Mouse (Mus musculus) liver, embryonic 13.5 days (tissue): Measurements from ENCODE around the gene Cbx5. TPM values are rescaled to one million over a fixed set of nuclear protein-coding genes. Genes with fewer than 3 reads are reported as not detected.

ENCODE experiments used
- ATAC-seq: fragments of 200-750 bp; cut with Nextera tagmentation; 2 replicates; pipeline ENCODE4 v1.8.0; 2017; ENCODE audit warnings: low read depth, mild to moderate bottlenecking, moderate number of reproducible peaks, moderate library complexity
- DNase-seq: peaks from one replicate; pipeline ENCODE4 v3.0.0; 2022
- H3K27ac ChIP-seq: fragments of 300-500 bp; sonication (generic); 2 replicates; pipeline ENCODE4 v1.5.1; 2015; ENCODE audit warnings: moderate library complexity, mild to moderate bottlenecking, inconsistent platforms
- H3K27me3 ChIP-seq: fragments of 300-500 bp; sonication (generic); 2 replicates; pipeline ENCODE4 v1.6.1; 2015; ENCODE audit warnings: mild to moderate bottlenecking, inconsistent platforms
- H3K36me3 ChIP-seq: fragments of 300-500 bp; sonication (generic); 2 replicates; pipeline ENCODE4 v1.6.1; 2015; ENCODE audit warnings: mild to moderate bottlenecking, inconsistent platforms
- H3K4me1 ChIP-seq: fragments of 300-500 bp; sonication (generic); replicated peaks from 2 replicates; pipeline ENCODE4 v1.6.1; 2015; ENCODE audit warnings: inconsistent platforms
- H3K4me2 ChIP-seq: fragments of 300-500 bp; sonication (generic); 2 replicates; pipeline ENCODE4 v1.6.1; 2015; ENCODE audit warnings: inconsistent platforms, mild to moderate bottlenecking, moderate library complexity
- H3K4me3 ChIP-seq: fragments of 300-500 bp; sonication (generic); replicated peaks from 2 replicates; pipeline ENCODE4 v1.5.1; 2015; ENCODE audit warnings: mild to moderate bottlenecking, inconsistent platforms
- H3K9ac ChIP-seq: fragments of 300-500 bp; sonication (generic); 2 replicates; pipeline ENCODE4 v1.6.1; 2015; ENCODE audit warnings: mild to moderate bottlenecking, inconsistent platforms
- H3K9me3 ChIP-seq: fragments of 300-500 bp; sonication (generic); replicated peaks from 2 replicates; pipeline ENCODE4 v1.6.1; 2016; ENCODE audit warnings: inconsistent platforms
- WGBS: fragments of 180-500 bp; shearing (Covaris S2); methylation state at CpG from one replicate; pipeline ENCODE4 v1.1.7; 2015; ENCODE audit not compliant: insufficient replicate concordance; 5-methylcytosine and 5-hydroxymethylcytosine counted together
- polyA plus RNA-seq: library from polyadenylated mRNA; unstranded; fragments of >200 nt; fragmentation: Nextera tagmentation; extraction: Ambion mirVana; gene quantifications from 2 replicates; pipeline ENCODE4 v1.2.1, GENCODE M21; 2015

Gene Cbx5
- polyA plus RNA-seq, 1 experiment from 2014 or later, result 61.1 TPM

- DNase-seq (no peak), ATAC-seq (no peak)
- Histone ChIP-seq H3K36me3 (peaks cover 94% of the 10 kb centered on the region), H3K4me1 (no peaks in the 10 kb centered on the region; the same call in 1 of the 2 replicates), H3K27ac (no peak overlapping the region), H3K4me2 (no peak overlapping the region), H3K9me3 (no peaks in the 10 kb centered on the region), H3K4me3 (no peak overlapping the region), H3K27me3 (no peaks in the 10 kb centered on the region), H3K9ac (no peak overlapping the region)
- WGBS, result 76% methylated on average over 2 of the region's 2 CpGs
Measured at GRCm38 (mm10) chr15:103205156-103205555, 34.5 kb downstream of the Cbx5 start.

- DNase-seq (no peak), ATAC-seq (no peak)
- H3K27me3 ChIP-seq, result no peaks in the 10 kb centered on the region
- no peak overlapping the region for H3K4me3 ChIP-seq
- peaks cover 95% of the 10 kb centered on the region for H3K36me3 ChIP-seq
- H3K4me2 ChIP-seq, result no peak overlapping the region
- H3K27ac ChIP-seq, result no peak overlapping the region
- H3K9ac ChIP-seq, result no peak overlapping the region
- 71% methylated on average over 6 of the region's 6 CpGs for WGBS
- no peaks in the 10 kb centered on the region for H3K9me3 ChIP-seq
- no peaks in the 10 kb centered on the region; the same call in 1 of the 2 replicates for H3K4me1 ChIP-seq
Measured at GRCm38 (mm10) chr15:103202088-103202793, 37.4 kb downstream of the Cbx5 start.

GRCm38 (mm10) chr15:103197785-103198184, 41.8 kb downstream of the Cbx5 start:
- no peaks in the 10 kb centered on the region for H3K4me1 ChIP-seq
- H3K27me3 ChIP-seq, result no peaks in the 10 kb centered on the region
- no peak overlapping the region for H3K4me3 ChIP-seq
- 89% methylated on average over 4 of the region's 4 CpGs for whole genome bisulfite sequencing
- H3K27ac ChIP-seq, result no peak overlapping the region
- no peak overlapping the region for H3K4me2 ChIP-seq
- peaks cover 95% of the 10 kb centered on the region for H3K36me3 ChIP-seq
- ATAC-seq (no peak), DNase-seq (no peak)
- no peaks in the 10 kb centered on the region for H3K9me3 ChIP-seq
- H3K9ac ChIP-seq, result no peak overlapping the region

- no peak overlapping the region for H3K27ac ChIP-seq
- no peaks in the 10 kb centered on the region for H3K4me1 ChIP-seq
- H3K36me3 ChIP-seq, result peaks cover 95% of the 10 kb centered on the region
- 60% methylated on average over 1 of the region's 1 CpGs for WGBS
- H3K27me3 ChIP-seq, result no peaks in the 10 kb centered on the region
- no peak overlapping the region for H3K4me2 ChIP-seq
- H3K9me3 ChIP-seq, result no peaks in the 10 kb centered on the region
- ATAC-seq, result no peak
- DNase-seq, result no peak
- H3K4me3 ChIP-seq, result no peak overlapping the region
- no peak overlapping the region for H3K9ac ChIP-seq
Measured at GRCm38 (mm10) chr15:103196835-103197234, 42.8 kb downstream of the Cbx5 start.

- H3K4me1 ChIP-seq, result no peaks in the 10 kb centered on the region
- H3K36me3 ChIP-seq, result peaks cover 82% of the 10 kb centered on the region
- H3K27me3 ChIP-seq, result no peaks in the 10 kb centered on the region
- no peak for DNase-seq
- no peak for ATAC-seq
- no peak overlapping the region for H3K4me2 ChIP-seq
- no peaks in the 10 kb centered on the region for H3K9me3 ChIP-seq
- no peak overlapping the region for H3K4me3 ChIP-seq
- H3K27ac ChIP-seq, result no peak overlapping the region
- H3K9ac ChIP-seq, result no peak overlapping the region
- WGBS, result 78% methylated on average over 2 of the region's 2 CpGs
Measured at GRCm38 (mm10) chr15:103193606-103194005, 46.0 kb downstream of the Cbx5 start.

GRCm38 (mm10) chr15:103190531-103191462, 48.8 kb downstream of the Cbx5 start:
- DNase-seq, result no peak

GRCm38 (mm10) chr15:103190083-103190482, 49.5 kb downstream of the Cbx5 start:
- H3K4me3 ChIP-seq, result no peak overlapping the region
- H3K9me3 ChIP-seq, result no peaks in the 10 kb centered on the region
- WGBS, result 85% methylated on average over 7 of the region's 7 CpGs
- no peak overlapping the region for H3K9ac ChIP-seq
- H3K27me3 ChIP-seq, result peaks cover under 1% of the 10 kb centered on the region
- H3K27ac ChIP-seq, result no peak overlapping the region
- H3K4me1 ChIP-seq, result no peaks in the 10 kb centered on the region
- no peak overlapping the region for H3K4me2 ChIP-seq
- ATAC-seq (no peak), DNase-seq (no peak)
- peaks cover 48% of the 10 kb centered on the region for H3K36me3 ChIP-seq

More at GRCm38 (mm10) chr15:103190531-103191462, 48.8 kb downstream of the Cbx5 start:
- Histone ChIP-seq H3K4me2 (no peak overlapping the region), H3K27ac (no peak overlapping the region), H3K9me3 (no peaks in the 10 kb centered on the region), H3K4me3 (no peak overlapping the region), H3K27me3 (no peaks in the 10 kb centered on the region), H3K36me3 (peaks cover 54% of the 10 kb centered on the region), H3K4me1 (no peaks in the 10 kb centered on the region), H3K9ac (no peak overlapping the region)
- ATAC-seq, result 0 out of 2 replicates have a peak, but pooled peaks have one; percentile 17
- 64% methylated on average over 10 of the region's 10 CpGs for WGBS

GRCm38 (mm10) chr15:103187803-103188202, 51.8 kb downstream of the Cbx5 start:
- H3K4me2 ChIP-seq, result no peak overlapping the region
- H3K27ac ChIP-seq, result no peak overlapping the region
- peaks cover 24% of the 10 kb centered on the region for H3K27me3 ChIP-seq
- DNase-seq, result no peak
- no peak overlapping the region for H3K9ac ChIP-seq
- ATAC-seq, result no peak
- no peaks in the 10 kb centered on the region for H3K9me3 ChIP-seq
- H3K4me1 ChIP-seq, result peaks cover 12% of the 10 kb centered on the region
- WGBS, result 81% methylated on average over 6 of the region's 6 CpGs
- no peak overlapping the region for H3K4me3 ChIP-seq
- H3K36me3 ChIP-seq, result peaks cover 26% of the 10 kb centered on the region

GRCm38 (mm10) chr15:103185462-103186198, 54.0 kb downstream of the Cbx5 start:
- ATAC-seq (no peak), DNase-seq (no peak)
- H3K36me3 ChIP-seq, result peaks cover 5% of the 10 kb centered on the region
- no peak overlapping the region for H3K27ac ChIP-seq
- no peaks in the 10 kb centered on the region for H3K9me3 ChIP-seq
- 49% methylated on average over 19 of the region's 19 CpGs for WGBS
- H3K4me3 ChIP-seq, result no peak overlapping the region
- no peak overlapping the region for H3K4me2 ChIP-seq
- no peak overlapping the region for H3K9ac ChIP-seq
- H3K4me1 ChIP-seq, result peaks cover 18% of the 10 kb centered on the region
- H3K27me3 ChIP-seq, result peaks cover 43% of the 10 kb centered on the region

GRCm38 (mm10) chr15:103183651-103184610, 55.7 kb downstream of the Cbx5 start:
- Histone ChIP-seq H3K9me3 (no peaks in the 10 kb centered on the region), H3K36me3 (no peaks in the 10 kb centered on the region), H3K4me1 (peaks cover 18% of the 10 kb centered on the region), H3K27ac (no peak overlapping the region), H3K9ac (peak overlapping the region; percentile 42; the same call in 1 of the 2 replicates), H3K4me3 (peak overlapping the region; percentile 44), H3K27me3 (peaks cover 60% of the 10 kb centered on the region), H3K4me2 (peak overlapping the region; percentile 71)
- ATAC-seq (no peak), DNase-seq (no peak)
- 12% methylated on average over 25 of the region's 25 CpGs for WGBS
